ENCODE assay signal across 23 mouse cellular contexts in genomic region chr4:124206480-124206879, GRCm38 (mm10).
DNase-seq lines count a peak whose midpoint lies in the region; ATAC-seq and TF ChIP-seq lines count a peak whose summit lies in the region.
"Had no signal": no experiment of that assay in that cellular context is flagged by ENCODE, and none has a peak within 500 bp of the region (broad histone marks: within the 10 kb centered on the region; RNA-seq: fewer than 3 reads in every experiment).

No protein-coding gene starts in this region.

- TF ChIP-seq CTCF in layer of hippocampus, adult 2 months (conservative IDR thresholded peaks at IDR 0.05): no peak

- DNase-seq in layer of hippocampus, adult 2 months (ENCODE audit: low spot score in 2 of 2): peak in 1 of 2 experiments; percentile 23
- no peak for DNase-seq in layer of hippocampus, postnatal 25 days (ENCODE audit: extremely low spot score in 1 of 2, low spot score in 1 of 2)
- peak; percentile 33 to 35 for DNase-seq in frontal cortex, postnatal 10 days (ENCODE audit: low spot score in 2 of 2)
- DNase-seq in left cerebral cortex, postnatal 36 days (ENCODE audit: low spot score in 2 of 2): peak; percentile 41 to 55
- DNase-seq in right cerebral cortex, postnatal 4 days: peak; percentile 54
- DNase-seq in c-Kit-positive CD71-positive TER-119-positive erythroid progenitor cells, embryonic 14.5 days (ENCODE audit: low spot score): no peak
- DNase-seq: adrenal gland, postnatal 25 days; cerebellum, adult 2 months; cerebellum, postnatal 36 days; gastrocnemius, adult 2 months; heart, adult 11 months; kidney, postnatal 36 days; liver; midbrain, embryonic 14.5 days; spleen, adult 18-20 months; thymus, adult 18-20 months had no signal

- H3K27ac ChIP-seq in layer of hippocampus, adult 2 months: peak overlapping the region; percentile 51; the same call in 1 of the 2 replicates
- H3K27ac ChIP-seq: forebrain, embryonic 10.5 days; gastrocnemius, adult 2 months; heart, embryonic 13.5 days; hindbrain, embryonic 14.5 days; intestine, embryonic 15.5 days had no signal

- no peak overlapping the region for H3K4me3 ChIP-seq in layer of hippocampus, adult 2 months
- H3K4me3 ChIP-seq: forebrain, embryonic 10.5 days; gastrocnemius, adult 2 months; heart, embryonic 13.5 days; intestine, embryonic 15.5 days; myocyte had no signal

- intact Hi-C loops in left cerebral cortex, postnatal 36 days (cut with DNase I): no loop called here

- no peak for ATAC-seq in granulocyte monocyte progenitor cell, adult 5-6 weeks (replicated peaks; ENCODE audit: poor library complexity, severe bottlenecking)
- ATAC-seq: intestine, embryonic 15.5 days; lung, postnatal 0 days had no signal

Comparison
In these comparisons a context has a peak if more than half of its experiments do, and no peak if none do; other contexts are left out.
1. DNase-seq: peak in frontal cortex, postnatal 10 days (2 of 2), left cerebral cortex, postnatal 36 days (2 of 2) and right cerebral cortex, postnatal 4 days (single experiment); none in layer of hippocampus, postnatal 25 days (0 of 2) and c-Kit-positive CD71-positive TER-119-positive erythroid progenitor cells, embryonic 14.5 days (single experiment).